In genomic region chr3:116388808-116389207, GRCm38 (mm10) we compare ENCODE assay signal across 10 mouse cellular contexts. TPM values are rescaled to one million over a fixed set of nuclear protein-coding genes. Genes with fewer than 3 reads are reported as not detected.
DNase-seq lines count a peak whose midpoint lies in the region; ATAC-seq and TF ChIP-seq lines count a peak whose summit lies in the region.
"Had no signal": no experiment of that assay in that cellular context is flagged by ENCODE, and none has a peak within 500 bp of the region (broad histone marks: within the 10 kb centered on the region; RNA-seq: fewer than 3 reads in every experiment).

No protein-coding gene starts in this region.

- intact Hi-C loops in gastrocnemius, adult 2 months (cut with DNase I): no loop called here

- peaks cover 72% of the 10 kb centered on the region for H3K4me1 ChIP-seq in liver, embryonic 13.5 days (replicated peaks)
- H3K4me1 ChIP-seq in forebrain, embryonic 14.5 days (ENCODE audit: control insufficient read depth, insufficient read depth, low read length): no peaks in the 10 kb centered on the region

- H3K27me3 ChIP-seq in liver, embryonic 13.5 days: no peaks in the 10 kb centered on the region
- H3K27me3 ChIP-seq in forebrain, embryonic 14.5 days (replicated peaks; ENCODE audit: control insufficient read depth, insufficient read depth, low read length): no peaks in the 10 kb centered on the region

- H3K27ac ChIP-seq in gastrocnemius, adult 2 months: peak overlapping the region; percentile 38
- H3K27ac ChIP-seq in liver, embryonic 13.5 days: peak overlapping the region; percentile 94
- H3K27ac ChIP-seq in forebrain, embryonic 14.5 days (ENCODE audit: low read depth, low read length): no peak overlapping the region

- WGBS in liver, embryonic 13.5 days (ENCODE audit: insufficient replicate concordance): 15% methylated on average over 11 of the region's 11 CpGs
- 68% methylated on average over 11 of the region's 11 CpGs for WGBS in forebrain, embryonic 14.5 days

- peak overlapping the region; percentile 69 for H3K4me2 ChIP-seq in liver, embryonic 13.5 days
- no peak overlapping the region for H3K4me2 ChIP-seq in forebrain, embryonic 14.5 days (ENCODE audit: low read length)

- H3K36me3 ChIP-seq in liver, embryonic 13.5 days: peaks cover 4% of the 10 kb centered on the region; the same call in 1 of the 2 replicates
- H3K36me3 ChIP-seq in forebrain, embryonic 14.5 days (ENCODE audit: control insufficient read depth, insufficient read depth, low read length): 0 out of 2 replicates have a peak, but pooled peaks cover 17% of the 10 kb centered on the region

- H3K9me3 ChIP-seq in liver, embryonic 13.5 days (replicated peaks): no peaks in the 10 kb centered on the region
- no peaks in the 10 kb centered on the region for H3K9me3 ChIP-seq in forebrain, embryonic 14.5 days (replicated peaks; ENCODE audit: control insufficient read depth, low read length)

- no peak overlapping the region; the same call in 1 of the 2 replicates for H3K4me3 ChIP-seq in gastrocnemius, adult 2 months
- peak overlapping the region; percentile 40 for H3K4me3 ChIP-seq in liver, embryonic 13.5 days (replicated peaks)
- no peak overlapping the region for H3K4me3 ChIP-seq in forebrain, embryonic 14.5 days (ENCODE audit: low read depth, low read length)

- DNase-seq in gastrocnemius, adult 2 months: no peak
- no peak for DNase-seq in gastrocnemius, adult 18-20 months (ENCODE audit: low spot score)
- peak; percentile 68 for DNase-seq in spleen, adult 12 weeks (ENCODE audit: low spot score)
- no peak for DNase-seq in spleen, adult 18-20 months
- peak; percentile 83 for DNase-seq in liver, embryonic 13.5 days
- DNase-seq in forebrain, embryonic 14.5 days (ENCODE audit: low spot score): no peak
- DNase-seq in frontal cortex, postnatal 14 days (ENCODE audit: low spot score in 2 of 2): no peak
- no peak for DNase-seq in T-cell, adult 2 months (ENCODE audit: low spot score)
- DNase-seq: midbrain, embryonic 14.5 days; retina, postnatal 1 day had no signal

- peak overlapping the region; percentile 62 for H3K9ac ChIP-seq in liver, embryonic 13.5 days
- H3K9ac ChIP-seq in forebrain, embryonic 14.5 days (ENCODE audit: low read length): no peak overlapping the region

- no peak for TF ChIP-seq CTCF in gastrocnemius, adult 2 months (IDR thresholded peaks at IDR 0.05)

- ATAC-seq in liver, embryonic 13.5 days (ENCODE audit: low read depth): peak; percentile 95
- ATAC-seq in forebrain, embryonic 14.5 days: no peak

RNA-seq across cellular contexts. Expression of gene Cdc14a, which starts 35.0 kb away (rescaled TPM):
- 10 to 100 TPM; 19.3 to 28.5 TPM for total RNA-seq in gastrocnemius, adult 2 months (2021)
- total RNA-seq in gastrocnemius, adult 18-20 months (2021): 10 to 100 TPM in 1 of 2 experiments, 1 to 10 TPM in 1; 9.4 to 16.7 TPM
- 2.1 and 2.5 TPM in 2 replicates for polyA plus RNA-seq in liver, embryonic 13.5 days (2015; fragmentation: Nextera tagmentation; extraction: Ambion mirVana)
- 7.4 and 7.7 TPM in 2 replicates for polyA plus RNA-seq in forebrain, embryonic 14.5 days (2014; fragmentation: Nextera tagmentation; extraction: Ambion mirVana)

Comparison
In these comparisons a context has a peak if more than half of its experiments do, and no peak if none do; other contexts are left out.
1. DNase-seq: peak in spleen, adult 12 weeks (single experiment) and liver, embryonic 13.5 days (single experiment); none in gastrocnemius, adult 2 months (single experiment), gastrocnemius, adult 18-20 months (single experiment), spleen, adult 18-20 months (0 of 2), forebrain, embryonic 14.5 days (single experiment), frontal cortex, postnatal 14 days (0 of 2) and T-cell, adult 2 months (single experiment).